Mouse (Mus musculus) urinary bladder, postnatal 25 days (tissue): Measurements from ENCODE around the gene Ppat.

ENCODE experiments used
- DNase-seq: peaks from one replicate; pipeline ENCODE4 v3.0.0; 2022; ENCODE audit warnings: low spot score

Ppat gene

GRCm38 (mm10) chr5:76876106-76876758 is 75.1 kb downstream of the Ppat start:
- no peak for DNase-seq

GRCm38 (mm10) chr5:76869553-76869952 is 81.8 kb downstream of the Ppat start:
- no peak for DNase-seq

GRCm38 (mm10) chr5:76868693-76869286 is 82.6 kb downstream of the Ppat start:
- DNase-seq = no peak

GRCm38 (mm10) chr5:76866819-76867218 is 84.6 kb downstream of the Ppat start:
- DNase-seq = no peak
